Mouse (Mus musculus): ENCODE data around the gene Qsox1.

The Qsox1 gene

DNA sequence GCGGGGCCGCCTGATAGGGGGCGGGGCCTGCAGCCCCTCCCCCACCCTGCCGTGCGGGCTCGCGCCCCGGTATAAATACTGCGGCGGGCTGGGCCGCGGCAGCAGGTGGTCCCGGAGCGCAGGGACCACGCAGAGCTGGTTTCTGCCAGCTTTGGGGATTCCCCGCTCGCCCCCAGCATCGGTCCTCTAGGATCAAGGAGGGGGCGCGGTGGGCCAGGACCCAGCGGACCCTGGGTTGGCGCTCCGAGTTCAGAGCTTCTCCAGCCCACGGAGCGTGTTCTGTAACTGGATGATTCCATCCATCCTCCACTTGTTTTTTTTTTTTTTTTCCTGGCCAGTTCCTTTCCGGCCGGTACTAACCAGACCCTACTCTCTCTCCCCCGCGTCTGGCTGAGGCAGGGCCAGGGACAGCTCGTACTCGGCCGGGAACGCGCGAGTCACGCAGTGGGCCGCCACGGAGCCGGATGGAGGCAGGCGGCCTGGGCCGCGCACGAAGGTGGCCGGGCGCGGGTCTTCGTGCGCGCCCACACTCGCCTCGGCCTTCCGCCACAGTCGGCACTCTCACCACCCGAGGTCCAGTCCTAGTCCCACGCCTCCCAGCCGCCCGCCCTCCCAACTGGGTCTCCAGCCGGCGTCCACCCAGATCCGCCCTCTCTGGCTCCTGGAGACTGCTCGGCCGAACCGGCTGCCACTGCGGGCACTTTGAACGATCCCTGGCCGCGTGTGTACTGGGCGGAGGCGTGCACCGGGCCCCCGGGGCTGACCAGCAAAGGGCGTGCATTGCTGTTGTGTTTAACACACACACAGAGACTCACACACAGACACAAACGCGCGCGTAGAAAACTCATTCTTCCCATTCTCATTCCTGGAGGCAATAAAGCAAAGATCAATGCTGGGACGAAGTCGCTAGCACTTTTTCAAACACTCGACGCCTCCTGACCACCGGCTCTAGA is 70.0 kb downstream of the Qsox1 start:
- DNase-seq = no peak

DNA sequence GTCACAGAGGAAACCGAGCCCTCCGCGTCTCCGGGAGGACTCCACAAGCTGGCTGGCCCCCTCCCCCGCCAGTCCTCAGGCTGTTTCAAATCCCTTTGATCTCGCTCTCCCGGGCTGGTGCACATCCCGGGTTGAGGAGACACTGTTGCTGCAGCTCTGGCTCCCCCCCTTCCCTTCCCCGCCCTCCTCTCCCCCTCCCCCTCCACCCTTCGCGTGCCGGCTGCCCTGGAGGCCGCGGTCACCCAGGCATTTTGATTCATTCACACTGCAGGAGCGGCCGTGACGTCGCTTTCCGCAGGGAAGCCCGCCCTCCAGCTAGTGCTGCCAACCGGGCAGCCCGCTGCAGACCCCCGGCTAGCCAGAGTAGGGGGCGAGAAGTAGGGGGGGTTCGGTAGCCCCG is 70.7 kb downstream of the Qsox1 start:
- DNase-seq = no peak

DNA sequence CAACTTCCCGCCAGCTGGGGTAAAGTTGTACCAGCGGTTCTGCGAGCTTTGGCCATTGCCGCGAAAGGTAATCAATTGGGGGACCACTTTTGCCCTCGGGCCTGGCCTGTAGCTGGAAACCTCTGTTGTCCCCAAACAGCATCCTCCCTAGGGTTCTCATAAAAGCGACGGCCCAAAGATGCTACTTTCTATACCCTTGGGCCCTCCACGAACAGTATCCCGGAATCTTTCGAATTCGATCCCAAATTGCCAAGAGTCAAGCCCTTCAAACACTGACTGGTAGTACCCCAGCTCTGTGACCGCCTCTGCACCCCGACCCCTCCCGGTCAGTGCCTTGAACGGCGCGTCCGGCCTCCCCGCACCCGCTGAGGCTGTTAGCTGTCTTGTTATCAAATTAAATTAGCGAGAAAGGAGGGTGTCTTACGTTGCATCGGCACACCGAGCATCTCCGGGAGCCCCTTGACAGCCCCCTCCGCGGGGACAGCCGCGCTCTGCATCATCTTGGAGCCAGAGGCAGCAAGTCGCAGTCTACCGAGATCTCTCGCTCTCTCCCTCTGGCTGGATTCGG is 71.2 kb downstream of the Qsox1 start:
- DNase-seq = no peak

DNA sequence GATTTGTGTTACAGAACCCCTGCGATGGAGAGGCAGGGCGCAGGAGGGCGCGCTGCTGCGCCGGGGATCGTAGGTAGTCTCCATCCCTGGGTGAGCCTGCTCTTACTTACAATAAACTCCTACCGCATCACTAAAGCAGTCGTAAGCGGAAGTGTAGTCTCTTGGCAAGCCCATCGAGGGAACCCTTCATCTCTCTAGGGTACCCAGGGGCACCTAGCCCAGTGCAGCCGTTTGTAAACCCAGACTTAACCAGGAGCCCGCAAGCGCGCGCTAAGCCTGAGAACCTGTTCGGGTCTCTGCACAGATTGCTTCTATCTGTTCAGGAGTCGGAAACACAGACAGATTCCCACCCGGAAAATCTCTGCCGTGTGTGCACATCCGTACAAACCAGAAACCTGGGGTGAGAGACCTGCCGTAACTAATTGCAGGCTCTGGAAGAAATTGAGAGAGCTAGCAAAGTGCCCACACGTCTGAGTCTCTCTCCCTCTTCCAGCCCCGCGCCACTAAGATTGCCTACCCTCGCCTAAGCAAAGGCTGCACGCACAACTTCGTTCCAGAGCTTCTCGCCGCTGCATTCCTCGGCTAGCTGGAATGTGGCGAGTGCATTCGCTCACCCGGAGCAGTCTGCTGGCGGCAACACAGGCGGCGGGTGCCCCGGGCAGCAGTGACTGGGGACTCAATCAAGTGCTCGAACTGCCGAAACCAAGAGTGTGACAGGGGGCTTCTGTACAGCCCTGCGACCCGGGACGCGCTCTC is 71.9 kb downstream of the Qsox1 start:
- no peak for DNase-seq

DNA sequence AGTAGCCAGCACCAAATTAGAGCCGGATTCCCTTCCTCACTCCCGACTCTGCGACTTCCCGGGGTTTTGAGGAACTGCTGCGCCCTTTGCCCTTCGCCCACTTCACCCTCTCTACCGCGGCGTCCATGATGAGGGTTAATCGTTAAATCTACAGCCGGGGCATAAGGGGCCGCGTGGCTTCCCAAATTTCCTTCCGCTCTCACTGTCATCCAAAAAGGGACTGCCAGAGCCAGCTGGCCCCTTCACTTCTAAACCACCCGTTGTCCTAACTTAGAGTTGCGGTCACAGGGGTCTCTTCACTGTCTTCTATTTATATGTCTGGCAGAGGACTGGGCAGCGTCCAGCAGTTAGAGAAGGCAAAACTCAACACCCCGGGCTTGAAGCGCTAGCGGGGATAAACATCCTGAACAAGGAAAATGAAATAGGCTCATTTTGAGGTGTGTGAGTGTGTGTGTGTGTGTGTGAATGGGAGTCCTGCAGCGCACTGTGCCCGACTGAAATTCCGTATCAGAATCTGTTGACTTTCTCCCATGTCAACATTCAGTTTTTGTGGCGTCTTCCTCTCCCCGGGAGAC is 74.8 kb downstream of the Qsox1 start:
- DNase-seq = no peak

DNA sequence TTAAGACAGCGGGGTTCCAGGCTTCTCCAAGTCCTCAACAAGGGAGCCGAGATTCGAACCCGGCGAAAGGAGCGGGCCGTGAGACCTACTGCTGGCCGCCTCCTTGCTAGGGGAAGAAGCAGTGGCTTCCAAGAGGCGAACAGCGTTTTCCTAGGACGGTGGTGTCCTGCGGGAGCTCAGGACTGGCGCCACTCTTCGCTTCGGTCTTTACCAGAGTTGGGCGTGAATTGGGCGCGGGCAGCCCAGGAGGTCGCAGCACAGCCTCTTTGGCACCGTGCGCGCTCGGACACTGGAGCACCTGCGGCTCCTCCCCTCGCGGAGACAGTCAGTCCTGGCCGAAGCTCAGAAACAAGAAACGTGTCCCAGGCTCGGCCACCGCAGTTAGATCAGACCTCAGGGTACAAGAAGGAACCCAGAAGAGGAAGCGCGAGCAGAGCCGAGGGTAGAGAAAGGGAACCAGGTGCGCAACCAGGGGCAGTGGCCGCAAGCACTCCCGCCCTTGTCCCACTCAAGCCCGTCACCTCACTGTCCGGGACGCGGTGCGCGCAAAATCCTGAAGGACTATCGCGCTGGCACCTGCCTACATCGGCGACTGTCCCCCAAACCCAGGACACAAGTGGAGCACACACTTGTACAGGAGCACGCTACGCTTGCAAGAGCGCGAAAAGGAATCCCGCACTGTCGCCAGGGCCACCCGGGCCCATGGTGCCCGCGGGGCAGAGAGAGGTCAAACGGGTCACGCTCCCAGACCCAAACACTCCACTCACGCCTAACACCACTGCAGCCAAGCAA is 75.5 kb downstream of the Qsox1 start:
- no peak for DNase-seq

DNA sequence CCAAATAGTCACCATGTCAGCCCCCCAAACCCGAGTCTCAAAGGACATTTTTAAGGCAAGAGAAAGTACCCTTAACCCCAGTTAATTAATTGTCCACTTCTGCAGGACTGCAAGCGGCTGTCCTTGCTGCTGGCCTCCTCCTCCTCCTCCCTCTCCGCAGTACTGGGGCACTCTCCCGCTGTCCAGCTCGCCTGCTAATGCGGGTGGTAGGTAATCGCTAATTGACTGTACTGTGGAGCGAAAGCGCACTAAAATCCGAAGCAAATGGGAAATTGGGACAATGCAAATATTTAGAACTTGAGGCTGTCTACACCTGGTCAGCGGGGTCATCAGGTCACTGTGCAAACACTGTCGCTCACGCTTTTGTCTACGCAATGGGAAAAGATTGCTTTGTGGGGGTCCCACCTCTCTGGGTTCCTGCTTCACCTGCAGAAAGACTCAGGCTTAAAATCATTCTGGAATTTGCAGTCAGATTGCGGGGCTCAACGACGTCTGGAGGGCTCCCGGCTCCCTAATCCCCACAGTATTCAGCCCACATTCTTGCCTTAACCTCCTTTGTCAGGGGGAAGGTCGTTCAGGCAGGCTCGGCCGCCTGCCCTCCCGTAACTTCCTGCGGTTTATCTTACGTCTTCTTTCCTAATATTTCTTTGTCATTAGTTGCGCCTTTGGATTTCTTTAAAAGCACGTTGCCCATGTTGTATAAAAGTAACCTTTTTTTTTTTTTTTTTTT is 76.4 kb downstream of the Qsox1 start:
- no peak for DNase-seq

DNA sequence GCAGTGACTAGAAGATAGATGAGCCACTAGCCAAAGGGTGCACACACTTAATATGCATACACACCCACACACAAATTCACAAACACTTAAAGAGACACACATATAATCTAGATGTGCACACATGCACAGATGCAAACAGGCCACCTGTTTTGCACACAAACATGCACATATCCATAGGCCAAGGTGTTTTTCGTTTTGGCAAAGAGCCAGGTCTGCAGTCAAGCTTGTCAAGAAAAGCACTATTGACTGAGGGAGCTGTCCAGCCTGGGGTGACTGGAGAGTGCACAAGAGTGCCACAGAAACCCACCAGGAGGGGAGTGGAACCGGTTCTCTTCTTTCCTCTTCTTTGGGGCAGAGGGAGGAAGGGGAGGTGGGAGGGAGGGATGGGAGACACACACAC is 81.5 kb downstream of the Qsox1 start:
- DNase-seq = no peak

DNA sequence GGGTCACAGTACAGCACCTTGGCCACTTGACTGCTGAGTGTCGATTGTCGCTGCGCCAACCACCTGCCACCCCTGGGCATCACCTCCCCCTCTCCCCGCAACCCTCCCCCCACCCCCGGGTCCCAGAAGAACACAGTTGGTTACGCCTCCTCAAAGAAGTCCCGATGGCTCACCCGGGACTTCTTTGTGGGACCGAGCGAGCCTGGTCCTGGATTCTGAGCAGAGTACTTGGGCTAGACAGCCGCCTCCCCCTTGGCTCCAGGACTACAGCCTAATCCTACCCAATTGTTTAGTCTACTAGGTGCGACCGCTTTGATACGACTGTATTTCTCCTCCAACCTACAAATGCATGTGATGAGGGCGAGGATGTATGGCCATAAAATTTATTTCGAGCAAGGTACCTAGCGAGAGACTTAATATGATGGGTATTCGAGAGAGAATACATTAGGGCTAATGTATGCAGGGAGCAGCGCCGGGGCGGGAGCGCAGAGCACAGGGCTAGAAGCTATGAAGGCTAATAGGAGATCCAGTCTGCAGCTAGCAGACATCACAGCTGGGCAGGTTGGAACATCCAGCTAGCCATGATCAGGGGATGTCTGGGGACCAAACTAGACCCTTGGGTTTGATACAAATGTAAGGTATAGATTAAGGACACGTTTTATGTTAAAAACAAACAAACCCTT is 83.4 kb downstream of the Qsox1 start:
- DNase-seq = no peak

DNA sequence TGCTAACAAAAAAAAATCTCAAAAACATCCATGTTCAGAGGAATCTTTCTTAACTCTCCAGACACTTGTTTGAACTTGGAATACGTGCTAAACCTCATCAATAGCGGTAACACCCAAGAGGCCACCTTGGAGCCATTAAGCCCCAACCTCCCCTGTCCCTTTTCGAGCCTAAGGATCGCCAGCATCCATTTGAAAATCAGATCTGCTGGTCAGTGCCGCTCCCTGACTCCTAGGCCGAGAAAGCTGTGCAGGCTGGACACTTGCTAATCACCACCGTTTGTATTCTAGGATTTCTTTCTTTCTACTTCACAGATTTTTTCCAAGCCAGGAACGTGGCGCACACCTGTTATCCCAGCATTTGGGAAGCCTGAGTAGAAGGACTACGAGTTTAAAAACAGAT is 84.9 kb downstream of the Qsox1 start:
- no peak for DNase-seq
